Mouse (Mus musculus) layer of hippocampus, adult 8-10 months (tissue): Measurements from ENCODE around the gene Sfrp2. TPM values are rescaled to one million over a fixed set of nuclear protein-coding genes. Genes with fewer than 3 reads are reported as not detected.

Experiments
- total RNA-seq, 4 experiments: library from RNA; stranded (reverse); gene quantifications; 2 replicates each; pipeline ENCODE4 v1.2.4; 2022

The Sfrp2 gene
- total RNA-seq, 4 experiments from 2014 or later: 1.4 to 1.9 (median 1.6) TPM

Other genes starting within 250 kb of the Sfrp2 start
- 1 to 10 TPM in 3 of 4 experiments, under 1 TPM in 1; 0.47 to 7.3 (median 2.8) TPM for gene Tlr2, start 75.4 kb downstream of the Sfrp2 start, total RNA-seq